Mouse (Mus musculus): ENCODE measurements around the gene Rusc2. TPM values are rescaled to one million over a fixed set of nuclear protein-coding genes. Genes with fewer than 3 reads are reported as not detected.

The Rusc2 gene
- total and polyA plus RNA-seq, 3 experiments, result 2.4 to 7.3 TPM; not detected in 1

GRCm38 (mm10) chr4:43419801-43420281 is 38.1 kb downstream of the Rusc2 start:
- H3K27me3 ChIP-seq (ENCODE audit: control insufficient read depth in 1 of 2, insufficient read depth in 2 of 2, low read length in 2 of 2), result no peaks in the 10 kb centered on the region
- TF ChIP-seq MXI1 (IDR thresholded peaks at IDR 0.05; ENCODE audit: low read depth, low read length) (0 out of 2 replicates have a peak, but pooled peaks have one; percentile 7), CHD2 (IDR thresholded peaks at IDR 0.05; ENCODE audit: low read length) (no peak)
- H3K4me3 ChIP-seq (ENCODE audit: control insufficient read depth in 1 of 2, insufficient read depth in 1 of 2, low read depth in 2 of 2, low read length in 2 of 2), result no peak overlapping the region
- H3K79me2 ChIP-seq (ENCODE audit: control insufficient read depth, insufficient read depth, low read length, poor library complexity), result no peaks in the 10 kb centered on the region; the same call in 1 of the 2 replicates
- peaks cover 0 to 30% of the 10 kb centered on the region in 2 experiments; a peak in 3 of 4 replicates for H3K36me3 ChIP-seq (ENCODE audit: control insufficient read depth in 1 of 2, insufficient read depth in 2 of 2, low read length in 2 of 2)
- no peaks in the 10 kb centered on the region for H3K9me3 ChIP-seq (replicated peaks; ENCODE audit: insufficient read depth, low read length)
- H3K9ac ChIP-seq (ENCODE audit: control insufficient read depth, low read depth, low read length, poor library complexity, severe bottlenecking), result no peak overlapping the region
- DNase-seq (ENCODE audit: low read depth, low spot score), result peak; percentile 28
- no peak overlapping the region for H3K27ac ChIP-seq (ENCODE audit: control insufficient read depth, low read depth, low read length)
- H3K4me1 ChIP-seq (ENCODE audit: control insufficient read depth in 1 of 2, insufficient read depth in 2 of 2, low read length in 2 of 2), result peaks cover 9 to 33% of the 10 kb centered on the region in 2 experiments

GRCm38 (mm10) chr4:43420305-43420704 is 38.5 kb downstream of the Rusc2 start:
- no peak overlapping the region for H3K27ac ChIP-seq (ENCODE audit: control insufficient read depth, low read depth, low read length)
- DNase-seq (ENCODE audit: low read depth, low spot score), result peak; percentile 88
- no peak overlapping the region for H3K9ac ChIP-seq (ENCODE audit: control insufficient read depth, low read depth, low read length, poor library complexity, severe bottlenecking)
- H3K27me3 ChIP-seq (ENCODE audit: control insufficient read depth in 1 of 2, insufficient read depth in 2 of 2, low read length in 2 of 2), result no peaks in the 10 kb centered on the region
- H3K9me3 ChIP-seq (replicated peaks; ENCODE audit: insufficient read depth, low read length), result no peaks in the 10 kb centered on the region
- TF ChIP-seq TCF12 (IDR thresholded peaks at IDR 0.05; ENCODE audit: low read depth, low read length) (no peak), GATA1 (IDR thresholded peaks at IDR 0.05; ENCODE audit: low read depth, low read length) (0 out of 2 replicates have a peak, but pooled peaks have one; percentile 24), MYC (IDR thresholded peaks at IDR 0.05; ENCODE audit: low read depth, low read length) (peak; percentile 45; the same call in 1 of the 2 replicates), ZKSCAN1 (IDR thresholded peaks at IDR 0.05; ENCODE audit: low read depth, low read length) (no peak), ETS1 (IDR thresholded peaks at IDR 0.05; ENCODE audit: low read depth, low read length) (no peak), MAFK (IDR thresholded peaks at IDR 0.05; ENCODE audit: borderline replicate concordance, low read depth, low read length) (no peak), RAD21 (IDR thresholded peaks at IDR 0.05; ENCODE audit: low read depth, low read length) (peak; percentile 92), RCOR1 (IDR thresholded peaks at IDR 0.05; ENCODE audit: low read depth, low read length) (no peak), NRF1 (IDR thresholded peaks at IDR 0.05; ENCODE audit: insufficient read depth, low read depth, low read length, poor library complexity, severe bottlenecking) (no peak), SIN3A (IDR thresholded peaks at IDR 0.05; ENCODE audit: low read length) (peak; percentile 44; the same call in 1 of the 2 replicates), SMC3 (IDR thresholded peaks at IDR 0.05; ENCODE audit: low read depth, low read length) (peak; percentile 99), USF2 (IDR thresholded peaks at IDR 0.05; ENCODE audit: borderline replicate concordance in 1 of 2, insufficient read depth in 1 of 2, low read depth in 1 of 2, low read length in 2 of 2) (no peak), ZC3H11A (IDR thresholded peaks at IDR 0.05; ENCODE audit: low read depth, low read length) (peak; percentile 97), TBP (IDR thresholded peaks at IDR 0.05; ENCODE audit: low read depth, low read length) (no peak), UBTF (IDR thresholded peaks at IDR 0.05; ENCODE audit: borderline replicate concordance, insufficient read depth, low read depth, low read length) (no peak), MXI1 (IDR thresholded peaks at IDR 0.05; ENCODE audit: low read depth, low read length) (peak; percentile 35; the same call in 1 of the 2 replicates), MAX (IDR thresholded peaks at IDR 0.05; ENCODE audit: low read length) (no peak), USF1 (IDR thresholded peaks at IDR 0.05; ENCODE audit: low read depth, low read length) (no peak), NELFE (IDR thresholded peaks at IDR 0.05; ENCODE audit: low read depth, low read length) (no peak), MYB (IDR thresholded peaks at IDR 0.05; ENCODE audit: low read depth, low read length) (no peak), CHD2 (IDR thresholded peaks at IDR 0.05; ENCODE audit: low read length) (no peak), CTCF (IDR thresholded peaks at IDR 0.05 in 2 of 3, conservative IDR thresholded peaks at IDR 0.05 in 1 of 3; ENCODE audit: control insufficient read depth in 1 of 3, insufficient read depth in 1 of 3, low read depth in 2 of 3, low read length in 3 of 3, poor library complexity in 1 of 3, severe bottlenecking in 1 of 3) (peak; percentile 84 to 95 (median 85))
- peaks cover 0 to 30% of the 10 kb centered on the region in 2 experiments; a peak in 3 of 4 replicates for H3K36me3 ChIP-seq (ENCODE audit: control insufficient read depth in 1 of 2, insufficient read depth in 2 of 2, low read length in 2 of 2)
- H3K4me3 ChIP-seq (ENCODE audit: control insufficient read depth in 1 of 2, insufficient read depth in 1 of 2, low read depth in 2 of 2, low read length in 2 of 2), result no peak overlapping the region
- peaks cover 9 to 33% of the 10 kb centered on the region in 2 experiments for H3K4me1 ChIP-seq (ENCODE audit: control insufficient read depth in 1 of 2, insufficient read depth in 2 of 2, low read length in 2 of 2)
- no peaks in the 10 kb centered on the region; the same call in 1 of the 2 replicates for H3K79me2 ChIP-seq (ENCODE audit: control insufficient read depth, insufficient read depth, low read length, poor library complexity)

Data from MEL (cell line).